Mouse (Mus musculus) midbrain, embryonic 15.5 days (tissue): Measurements from ENCODE around the gene Bola1. TPM values are rescaled to one million over a fixed set of nuclear protein-coding genes. Genes with fewer than 3 reads are reported as not detected.
"Not testable (repeated sequence)": the region's sequence is repeated elsewhere in the genome, so short reads cannot be mapped to it uniquely, and the experiment has no call there.

ENCODE experiments used
- ATAC-seq: fragments of 200-750 bp; cut with Nextera tagmentation; replicated peaks from 2 replicates; pipeline ENCODE4 v1.8.0; 2017; ENCODE audit warnings: moderate TSS enrichment
- H3K27ac ChIP-seq: fragments of 300-500 bp; sonication (generic); 2 replicates; pipeline ENCODE4 v1.5.1; 2015; ENCODE audit warnings: mild to moderate bottlenecking, inconsistent platforms
- H3K27me3 ChIP-seq: fragments of 300-500 bp; sonication (generic); replicated peaks from 2 replicates; pipeline ENCODE4 v1.6.1; 2015; ENCODE audit warnings: inconsistent platforms
- H3K36me3 ChIP-seq: fragments of 300-500 bp; sonication (generic); replicated peaks from 2 replicates; pipeline ENCODE4 v1.6.1; 2015; ENCODE audit warnings: inconsistent platforms
- H3K4me1 ChIP-seq: fragments of 300-500 bp; sonication (generic); 2 replicates; pipeline ENCODE4 v1.6.1; 2015; ENCODE audit warnings: inconsistent platforms
- H3K4me2 ChIP-seq: fragments of 300-500 bp; sonication (generic); 2 replicates; pipeline ENCODE4 v1.6.1; 2015; ENCODE audit warnings: inconsistent platforms, mild to moderate bottlenecking, moderate library complexity
- H3K4me3 ChIP-seq: fragments of 300-500 bp; sonication (generic); 2 replicates; pipeline ENCODE4 v1.5.1; 2015; ENCODE audit warnings: mild to moderate bottlenecking, inconsistent platforms
- H3K9ac ChIP-seq: fragments of 300-500 bp; sonication (generic); 2 replicates; pipeline ENCODE4 v1.6.1; 2015; ENCODE audit warnings: mild to moderate bottlenecking, inconsistent platforms
- H3K9me3 ChIP-seq: fragments of 300-500 bp; sonication (generic); 2 replicates; pipeline ENCODE4 v1.6.1; 2016; ENCODE audit warnings: inconsistent platforms
- WGBS: fragments of 180-500 bp; shearing (Covaris S2); methylation state at CpG from one replicate; pipeline ENCODE4 v1.1.7; 2015; ENCODE audit warnings: mixed read lengths; 5-methylcytosine and 5-hydroxymethylcytosine counted together
- polyA plus RNA-seq: library from polyadenylated mRNA; unstranded; fragments of >200 nt; fragmentation: Nextera tagmentation; extraction: Ambion mirVana; gene quantifications from 2 replicates; pipeline ENCODE4 v1.2.1, GENCODE M21; 2015

The Bola1 gene
- polyA plus RNA-seq, 1 experiment from 2014 or later: 59.9 TPM

- Histone ChIP-seq H3K9ac (no peak overlapping the region), H3K4me1 (peaks cover 12% of the 10 kb centered on the region), H3K36me3 (no peaks in the 10 kb centered on the region), H3K27me3 (no peaks in the 10 kb centered on the region), H3K27ac (no peak overlapping the region), H3K4me3 (no peak overlapping the region), H3K9me3 (no peaks in the 10 kb centered on the region), H3K4me2 (no peak overlapping the region)
- 83% methylated on average over 3 of the region's 3 CpGs for WGBS
- no peak for ATAC-seq
Measured at GRCm38 (mm10) chr3:96257190-96257589, 37.7 kb upstream of the Bola1 start.

- no peak for ATAC-seq
- Histone ChIP-seq H3K4me2 (no peak overlapping the region), H3K4me3 (no peak overlapping the region), H3K4me1 (peaks cover under 1% of the 10 kb centered on the region; the same call in 1 of the 2 replicates), H3K27me3 (no peaks in the 10 kb centered on the region), H3K36me3 (no peaks in the 10 kb centered on the region), H3K27ac (no peak overlapping the region), H3K9ac (no peak overlapping the region), H3K9me3 (no peaks in the 10 kb centered on the region)
- WGBS: 84% methylated on average over 5 of the region's 5 CpGs
Measured at GRCm38 (mm10) chr3:96255926-96256593, 36.6 kb upstream of the Bola1 start.

- no peak for ATAC-seq
- H3K4me2 ChIP-seq: no peak overlapping the region
- H3K9ac ChIP-seq: no peak overlapping the region
- no peaks in the 10 kb centered on the region for H3K4me1 ChIP-seq
- 49% methylated on average over 10 of the region's 10 CpGs for WGBS
- no peak overlapping the region for H3K27ac ChIP-seq
- no peaks in the 10 kb centered on the region for H3K27me3 ChIP-seq
- H3K9me3 ChIP-seq: no peaks in the 10 kb centered on the region
- no peak overlapping the region for H3K4me3 ChIP-seq
- no peaks in the 10 kb centered on the region for H3K36me3 ChIP-seq
Measured at GRCm38 (mm10) chr3:96254683-96255355, 35.3 kb upstream of the Bola1 start.

DNA sequence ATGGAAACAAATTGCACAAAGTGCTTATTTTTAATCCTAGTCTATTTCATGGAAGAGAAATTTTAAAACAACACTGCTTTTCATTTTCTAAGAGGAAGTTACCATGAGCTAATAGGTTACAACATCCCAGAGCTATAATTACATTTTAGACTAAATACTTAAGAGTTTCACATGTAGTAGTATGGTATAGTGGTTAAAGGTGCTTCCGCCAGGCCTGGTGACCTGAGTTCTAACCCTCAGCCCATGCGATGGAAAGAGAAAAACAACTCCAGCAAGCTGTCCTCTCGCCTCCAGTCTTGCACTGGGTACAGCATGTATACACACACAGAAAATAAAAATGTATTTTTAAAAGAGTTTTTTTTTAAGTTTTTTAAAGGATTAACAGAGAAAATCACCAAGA lies 32.3 kb upstream of the Bola1 start:
- Histone ChIP-seq H3K4me2 (no peak overlapping the region), H3K36me3 (no peaks in the 10 kb centered on the region), H3K9ac (no peak overlapping the region), H3K4me1 (peaks cover 4% of the 10 kb centered on the region), H3K9me3 (no peaks in the 10 kb centered on the region), H3K27me3 (no peaks in the 10 kb centered on the region), H3K27ac (no peak overlapping the region), H3K4me3 (no peak overlapping the region)
- WGBS: 92% methylated on average over 3 of the region's 3 CpGs
- ATAC-seq: no peak

DNA sequence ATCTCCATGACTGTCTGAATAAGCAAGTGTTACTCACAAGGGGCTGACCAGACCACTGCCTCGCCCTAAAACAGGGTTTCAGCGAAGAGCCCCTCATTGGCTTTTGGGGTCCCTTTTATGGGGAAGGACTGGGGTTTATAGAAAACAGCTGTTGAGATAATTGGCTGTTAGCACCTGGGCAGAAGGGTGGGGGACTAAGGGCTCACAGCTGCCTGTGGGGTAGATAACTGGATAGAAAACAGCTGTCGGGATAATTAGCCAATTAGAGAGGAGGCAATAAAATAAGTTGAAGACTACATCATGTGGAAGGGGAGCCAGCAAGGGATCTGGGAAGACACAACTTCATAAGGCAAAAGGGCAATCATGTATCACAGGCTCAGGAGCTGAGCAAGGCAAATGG lies 31.4 kb upstream of the Bola1 start:
- no peak overlapping the region for H3K9ac ChIP-seq
- peaks cover 4% of the 10 kb centered on the region for H3K4me1 ChIP-seq
- no peaks in the 10 kb centered on the region for H3K36me3 ChIP-seq
- no peaks in the 10 kb centered on the region for H3K27me3 ChIP-seq
- no peak overlapping the region for H3K27ac ChIP-seq
- no peaks in the 10 kb centered on the region for H3K9me3 ChIP-seq
- no peak for ATAC-seq
- no peak overlapping the region for H3K4me2 ChIP-seq
- no peak overlapping the region for H3K4me3 ChIP-seq
- WGBS: 92% methylated on average over 3 of the region's 3 CpGs

GRCm38 (mm10) chr3:96249034-96249345 lies 29.5 kb upstream of the Bola1 start:
- H3K4me1 ChIP-seq: peaks cover 13% of the 10 kb centered on the region
- WGBS: 54% methylated on average over 4 of the region's 4 CpGs
- H3K4me3 ChIP-seq: no peak overlapping the region
- no peak overlapping the region for H3K4me2 ChIP-seq
- no peak overlapping the region for H3K9ac ChIP-seq
- no peaks in the 10 kb centered on the region for H3K36me3 ChIP-seq
- no peaks in the 10 kb centered on the region for H3K9me3 ChIP-seq
- H3K27ac ChIP-seq: no peak overlapping the region
- no peak for ATAC-seq
- no peaks in the 10 kb centered on the region for H3K27me3 ChIP-seq

- Histone ChIP-seq H3K27me3 (no peaks in the 10 kb centered on the region), H3K9ac (no peak overlapping the region), H3K27ac (no peak overlapping the region), H3K4me3 (no peak overlapping the region), H3K4me2 (peak overlapping the region; percentile 42; the same call in 1 of the 2 replicates), H3K36me3 (no peaks in the 10 kb centered on the region), H3K4me1 (peaks cover 15% of the 10 kb centered on the region), H3K9me3 (no peaks in the 10 kb centered on the region)
- ATAC-seq: no peak
- 53% methylated on average over 6 of the region's 6 CpGs for WGBS
Measured at GRCm38 (mm10) chr3:96248141-96249033, 28.9 kb upstream of the Bola1 start.

DNA sequence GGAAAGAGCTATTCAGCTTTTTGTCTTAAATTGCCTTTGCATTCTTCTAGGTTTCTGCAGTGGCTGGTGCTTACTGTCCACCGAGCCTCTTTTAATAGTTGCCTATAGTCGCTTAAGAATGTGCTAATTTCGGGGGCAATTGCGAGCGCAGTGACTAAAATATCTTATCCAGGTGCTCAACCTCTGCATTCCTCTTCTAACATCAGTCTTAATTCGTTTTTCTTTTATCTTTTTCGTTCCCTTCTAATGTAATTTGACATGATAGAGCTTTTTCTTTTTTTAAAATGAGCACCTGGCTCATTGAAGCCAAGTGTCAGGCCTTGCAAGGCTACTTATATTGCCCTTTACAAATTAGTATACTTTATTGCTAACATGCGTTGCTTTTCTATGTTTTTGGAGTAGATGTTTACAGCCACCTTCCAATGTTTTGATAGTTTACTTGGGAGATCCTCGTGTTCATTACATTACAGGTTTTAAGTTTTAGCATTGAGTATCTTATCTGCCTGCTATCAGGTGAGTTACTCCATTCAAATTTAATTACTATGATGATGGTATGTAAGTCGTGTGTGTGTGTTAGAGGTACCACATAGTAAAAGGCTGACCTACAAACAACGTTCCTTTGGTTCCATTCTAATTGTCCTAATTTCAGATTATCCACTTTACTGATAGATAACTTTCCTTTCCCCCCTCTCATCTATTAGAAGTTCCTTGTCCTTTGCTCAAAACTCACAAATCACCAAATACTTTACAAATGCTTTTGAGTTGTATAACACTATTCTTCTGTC lies 28.0 kb upstream of the Bola1 start:
- H3K4me1 ChIP-seq: peaks cover 15% of the 10 kb centered on the region
- peak overlapping the region; percentile 22 for H3K4me3 ChIP-seq
- H3K27ac ChIP-seq: no peak overlapping the region
- WGBS: 5% methylated on average over 11 of the region's 11 CpGs
- no peaks in the 10 kb centered on the region for H3K36me3 ChIP-seq
- no peaks in the 10 kb centered on the region for H3K27me3 ChIP-seq
- ATAC-seq: no peak
- no peaks in the 10 kb centered on the region for H3K9me3 ChIP-seq
- no peak overlapping the region for H3K9ac ChIP-seq
- H3K4me2 ChIP-seq: peak overlapping the region; percentile 42

DNA sequence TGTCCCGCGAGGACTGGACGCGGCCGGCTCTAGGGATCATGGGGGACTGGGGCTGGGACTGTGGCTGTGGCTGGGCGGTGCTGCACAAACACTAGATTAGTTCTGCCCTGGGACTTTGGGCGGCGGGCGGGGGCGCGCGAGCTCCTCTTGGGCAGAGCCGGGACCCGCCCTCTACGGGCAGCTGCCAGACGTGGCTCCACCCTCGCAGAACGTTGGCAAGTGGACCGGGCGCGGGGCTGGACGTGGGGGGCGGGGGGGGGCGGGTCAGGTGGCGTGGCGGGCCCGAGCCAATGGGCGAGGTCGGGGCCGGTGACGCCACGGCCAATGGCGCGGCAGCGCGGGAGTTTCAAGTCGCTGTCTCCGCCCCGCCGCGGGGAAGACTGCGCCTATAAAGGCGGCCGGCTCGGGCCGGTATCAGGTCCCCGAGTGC lies 26.9 kb upstream of the Bola1 start, which contains the start of gene Hist2h3c1:
Gene Hist2h3c1, plus strand, starts transcription at position 259 of the 430 bp plus-strand sequence.
- not testable (repeated sequence) for H3K9ac ChIP-seq, H3K27me3 ChIP-seq, H3K36me3 ChIP-seq, H3K9me3 ChIP-seq
- Histone ChIP-seq H3K4me2 (peak within 1 kb of the TSS; percentile 42), H3K4me3 (peak within 1 kb of the TSS; percentile 36), H3K4me1 (peaks cover 15% of the 10 kb centered on the region), H3K27ac (peak within 1 kb of the TSS; percentile 76; the same call in 1 of the 2 replicates)
- peak; percentile 90 for ATAC-seq
- WGBS: 0% methylated on average over 14 of the region's 47 CpGs

GRCm38 (mm10) chr3:96246018-96246417 lies 26.5 kb upstream of the Bola1 start:
- Histone ChIP-seq H3K4me3 (peak overlapping the region; percentile 36), H3K4me2 (peak overlapping the region; percentile 41), H3K27ac (peak overlapping the region; percentile 76; the same call in 1 of the 2 replicates), H3K4me1 (peaks cover 16% of the 10 kb centered on the region)
- 0% methylated on average over 12 of the region's 21 CpGs for WGBS
- not testable (repeated sequence) for H3K36me3 ChIP-seq, H3K27me3 ChIP-seq, H3K9ac ChIP-seq, H3K9me3 ChIP-seq
- ATAC-seq: peak; percentile 60; the same call in 1 of the 2 replicates

DNA sequence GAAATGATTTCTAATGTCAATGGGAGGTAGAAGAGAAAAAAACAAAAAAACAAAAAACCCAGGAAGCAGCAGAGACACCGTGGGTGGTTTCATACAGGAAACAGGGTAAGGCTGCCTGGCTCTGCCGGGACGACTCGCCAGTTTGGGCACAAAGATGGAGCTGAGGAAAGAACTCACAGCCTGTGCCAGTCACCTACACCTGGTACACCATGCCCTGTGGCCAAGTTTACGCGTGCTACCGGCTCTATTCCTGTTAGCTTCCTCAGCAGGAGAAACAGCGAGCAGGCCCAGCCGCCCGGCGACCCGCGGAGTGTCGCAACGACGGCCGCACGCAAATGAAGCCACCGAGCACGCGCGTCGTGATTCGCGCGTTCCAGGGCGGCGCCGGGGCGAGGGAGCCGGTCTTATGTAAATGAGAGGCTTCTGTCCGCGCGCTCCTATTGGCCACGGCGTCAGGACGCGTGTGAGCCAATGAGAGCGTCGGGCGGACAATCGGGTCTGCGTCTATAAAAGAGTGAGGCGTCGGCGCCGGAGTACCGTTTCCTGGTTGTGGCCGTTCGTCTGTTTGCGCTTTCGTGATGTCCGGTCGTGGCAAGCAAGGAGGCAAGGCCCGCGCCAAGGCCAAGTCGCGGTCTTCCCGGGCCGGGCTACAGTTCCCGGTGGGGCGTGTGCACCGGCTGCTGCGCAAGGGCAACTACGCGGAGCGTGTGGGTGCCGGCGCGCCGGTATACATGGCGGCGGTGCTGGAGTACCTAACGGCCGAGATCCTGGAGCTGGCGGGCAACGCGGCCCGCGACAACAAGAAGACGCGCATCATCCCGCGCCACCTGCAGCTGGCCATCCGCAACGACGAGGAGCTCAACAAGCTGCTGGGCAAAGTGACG lies 25.7 kb upstream of the Bola1 start, which contains the start of gene Hist2h2aa1:
Gene Hist2h2aa1, plus strand, starts transcription at position 495 of the 884 bp plus-strand sequence.
- H3K4me1 ChIP-seq: peaks cover 20% of the 10 kb centered on the region
- peak within 1 kb of the TSS; percentile 75 for H3K9ac ChIP-seq
- H3K27me3 ChIP-seq, H3K36me3 ChIP-seq, H3K9me3 ChIP-seq: not testable (repeated sequence)
- ATAC-seq: peak; percentile 93
- under 1% methylated on average over 37 of the region's 88 CpGs for WGBS
- H3K4me2 ChIP-seq: peak within 1 kb of the TSS; percentile 67
- H3K4me3 ChIP-seq: peak within 1 kb of the TSS; percentile 53
- H3K27ac ChIP-seq: peak within 1 kb of the TSS; percentile 98
